Mouse (Mus musculus) heart, embryonic 14.5 days (tissue): ENCODE data around the gene Fkbp7. TPM values are rescaled to one million over a fixed set of nuclear protein-coding genes. Genes with fewer than 3 reads are reported as not detected.

ENCODE experiments used
- ATAC-seq: fragments of 200-750 bp; cut with Nextera tagmentation; 2 replicates; pipeline ENCODE4 v1.8.0; 2017; ENCODE audit warnings: low read depth, moderate TSS enrichment; ENCODE audit not compliant: insufficient number of reproducible peaks, insufficient read depth, low FRiP score
- H3K27ac ChIP-seq, 2 experiments: fragments of 200-500 bp in 1 of 2; fragments of 300-500 bp in 1 of 2; sonication (generic) in 1 of 2; replicated peaks in 1 of 2; 2 replicates each; pipeline ENCODE4 v1.5.1; 2012 to 2014; ENCODE audit warnings: low read depth in 2 of 2, low read length in 2 of 2, control low read depth in 1 of 2, mild to moderate bottlenecking in 1 of 2, mixed read lengths in 1 of 2; ENCODE audit not compliant: control insufficient read depth in 1 of 2, insufficient read depth in 1 of 2
- H3K27me3 ChIP-seq: fragments of 300-500 bp; sonication (generic); 2 replicates; pipeline ENCODE4 v1.6.1; 2014; ENCODE audit warnings: mild to moderate bottlenecking, low read length, control low read depth; ENCODE audit not compliant: control insufficient read depth, insufficient read depth
- H3K36me3 ChIP-seq: fragments of 300-500 bp; sonication (generic); 2 replicates; pipeline ENCODE4 v1.6.1; 2014; ENCODE audit warnings: mild to moderate bottlenecking, control low read depth, low read length, mixed read lengths; ENCODE audit not compliant: control insufficient read depth, insufficient read depth
- H3K4me1 ChIP-seq, 2 experiments: fragments of 200-500 bp in 1 of 2; fragments of 300-500 bp in 1 of 2; sonication (generic) in 1 of 2; 2 replicates each; pipeline ENCODE4 v1.6.1; 2012 to 2014; ENCODE audit warnings: low read length in 2 of 2, control low read depth in 1 of 2, mixed read lengths in 1 of 2; ENCODE audit not compliant: control insufficient read depth in 2 of 2, insufficient read depth in 2 of 2
- H3K4me2 ChIP-seq: fragments of 300-500 bp; sonication (generic); 2 replicates; pipeline ENCODE4 v1.6.1; 2014; ENCODE audit warnings: mild to moderate bottlenecking, low read length
- H3K4me3 ChIP-seq, 2 experiments: fragments of 200-500 bp in 1 of 2; fragments of 300-500 bp in 1 of 2; sonication (generic) in 1 of 2; 2 replicates each; pipeline ENCODE4 v1.5.1; 2012 to 2014; ENCODE audit warnings: low read length in 2 of 2, mild to moderate bottlenecking in 2 of 2, control low read depth in 1 of 2, low read depth in 1 of 2, moderate library complexity in 1 of 2; ENCODE audit not compliant: control insufficient read depth in 1 of 2, insufficient read depth in 1 of 2
- H3K9ac ChIP-seq: fragments of 300-500 bp; sonication (generic); 2 replicates; pipeline ENCODE4 v1.6.1; 2014; ENCODE audit warnings: mild to moderate bottlenecking, low read length
- H3K9me3 ChIP-seq: fragments of 300-500 bp; sonication (generic); 2 replicates; pipeline ENCODE4 v1.6.1; 2016; ENCODE audit warnings: low read length, control low read depth; ENCODE audit not compliant: control insufficient read depth
- WGBS: fragments of 180-500 bp; shearing (Covaris S2); extraction: QIAGEN DNeasy Blood & Tissue Kit; methylation state at CpG from one replicate; pipeline ENCODE4 v1.1.7; 2014; 5-methylcytosine and 5-hydroxymethylcytosine counted together
- polyA plus RNA-seq: library from polyadenylated mRNA; unstranded; fragments of >200 nt; fragmentation: Nextera tagmentation; extraction: Ambion mirVana; gene quantifications from 2 replicates; pipeline ENCODE4 v1.2.1, GENCODE M21; 2014

Gene Fkbp7
- 73.8 and 85.0 TPM in 2 replicates for polyA plus RNA-seq

DNA sequence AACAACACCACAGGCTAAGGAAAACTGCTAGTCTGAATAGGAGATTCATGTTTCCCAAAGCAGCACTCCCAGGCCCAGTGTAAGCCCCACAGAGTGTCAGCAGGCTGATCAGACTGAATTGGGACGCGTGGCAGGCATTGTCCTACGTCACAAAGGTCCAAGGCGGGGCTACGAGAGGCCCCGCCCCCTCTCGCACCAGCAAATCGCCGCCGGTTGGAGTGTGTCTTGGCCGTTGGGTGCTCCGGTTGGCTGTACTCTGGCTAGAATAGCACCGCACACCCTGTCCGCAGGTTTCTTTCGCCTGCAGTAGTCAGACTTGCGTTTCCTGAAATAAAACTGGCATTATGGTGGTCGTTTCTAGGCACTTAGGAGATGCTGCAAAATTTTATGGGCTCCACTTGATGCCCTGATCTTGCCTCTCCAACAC is at the start of gene Fkbp7:
Gene Fkbp7, minus strand, starts transcription at position 151 of the 427 bp plus-strand sequence.
- WGBS = 0% methylated on average over 17 of the region's 17 CpGs
- Histone ChIP-seq H3K27me3 (no peaks in the 10 kb centered on the region), H3K36me3 (peaks cover 8% of the 10 kb centered on the region; the same call in 1 of the 2 replicates), H3K4me1 (peaks cover 6 to 32% of the 10 kb centered on the region in 2 experiments), H3K4me2 (peak within 1 kb of the TSS; percentile 68), H3K4me3 (peak within 1 kb of the TSS; percentile 39 to 48), H3K9me3 (no peaks in the 10 kb centered on the region), H3K9ac (peak within 1 kb of the TSS; percentile 67), H3K27ac (peak within 1 kb of the TSS; percentile 66 to 84)
- ATAC-seq = peak; percentile 91

GRCm38 (mm10) chr2:76719650-76720049 is 46.7 kb upstream of the Fkbp7 start:
- Histone ChIP-seq H3K9me3 (no peaks in the 10 kb centered on the region), H3K4me2 (no peak overlapping the region), H3K9ac (no peak overlapping the region), H3K36me3 (peaks cover 100% of the 10 kb centered on the region), H3K4me3 (no peak overlapping the region), H3K27me3 (no peaks in the 10 kb centered on the region), H3K27ac (no peak overlapping the region), H3K4me1 (no peaks in the 10 kb centered on the region)
- 92% methylated on average over 14 of the region's 14 CpGs for WGBS
- ATAC-seq = no peak

GRCm38 (mm10) chr2:76714984-76715383 is 42.1 kb upstream of the Fkbp7 start:
- Histone ChIP-seq H3K9ac (no peak overlapping the region), H3K27ac (no peak overlapping the region), H3K4me2 (no peak overlapping the region), H3K27me3 (no peaks in the 10 kb centered on the region), H3K4me1 (no peaks in the 10 kb centered on the region), H3K9me3 (0 out of 2 replicates have a peak, but pooled peaks cover 2% of the 10 kb centered on the region), H3K4me3 (no peak overlapping the region), H3K36me3 (peaks cover 100% of the 10 kb centered on the region)
- ATAC-seq = no peak
- WGBS = 64% methylated on average over 8 of the region's 8 CpGs

GRCm38 (mm10) chr2:76708512-76708911 is 35.6 kb upstream of the Fkbp7 start:
- H3K9ac ChIP-seq = no peak overlapping the region
- H3K4me3 ChIP-seq = no peak overlapping the region
- 74% methylated on average over 3 of the region's 3 CpGs for WGBS
- peaks cover 100% of the 10 kb centered on the region for H3K36me3 ChIP-seq
- no peak for ATAC-seq
- no peaks in the 10 kb centered on the region for H3K4me1 ChIP-seq
- H3K27ac ChIP-seq = no peak overlapping the region
- H3K4me2 ChIP-seq = no peak overlapping the region
- H3K9me3 ChIP-seq = 0 out of 2 replicates have a peak, but pooled peaks cover 2% of the 10 kb centered on the region
- no peaks in the 10 kb centered on the region for H3K27me3 ChIP-seq

DNA sequence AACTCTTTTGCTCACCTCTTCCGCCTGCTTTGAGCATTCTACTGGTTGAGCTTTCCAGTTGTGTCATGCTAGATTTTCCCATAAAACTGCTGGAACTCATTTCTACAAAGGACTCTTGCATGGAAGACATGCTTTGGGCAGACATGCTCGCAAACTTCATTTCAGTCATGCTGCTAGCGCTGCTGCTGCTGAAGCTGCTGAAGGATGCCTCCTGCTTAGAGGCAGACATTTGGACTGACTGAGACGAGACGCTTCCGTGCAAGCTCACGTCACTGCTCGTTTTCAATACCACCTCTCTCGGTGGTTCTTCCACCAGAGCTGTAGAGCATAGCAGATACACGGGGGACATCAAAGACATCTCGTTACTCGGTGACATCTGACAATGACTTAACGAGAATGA is 32.7 kb upstream of the Fkbp7 start:
- Histone ChIP-seq H3K9me3 (no peaks in the 10 kb centered on the region), H3K4me2 (no peak overlapping the region), H3K9ac (no peak overlapping the region), H3K27ac (no peak overlapping the region), H3K4me3 (no peak overlapping the region), H3K4me1 (no peaks in the 10 kb centered on the region), H3K36me3 (peaks cover 95% of the 10 kb centered on the region), H3K27me3 (no peaks in the 10 kb centered on the region)
- no peak for ATAC-seq
- WGBS = 91% methylated on average over 13 of the region's 13 CpGs

- Histone ChIP-seq H3K36me3 (peaks cover 69% of the 10 kb centered on the region), H3K9ac (no peak overlapping the region), H3K4me2 (no peak overlapping the region), H3K4me3 (no peak overlapping the region), H3K4me1 (no peaks in the 10 kb centered on the region), H3K27me3 (no peaks in the 10 kb centered on the region), H3K9me3 (no peaks in the 10 kb centered on the region), H3K27ac (no peak overlapping the region)
- ATAC-seq = 0 out of 2 replicates have a peak, but pooled peaks have one; percentile 27
- 73% methylated on average over 5 of the region's 5 CpGs for WGBS
These were observed 29.8 kb upstream of the Fkbp7 start for GRCm38 (mm10) chr2:76702751-76703150.

- H3K9me3 ChIP-seq = no peaks in the 10 kb centered on the region
- no peaks in the 10 kb centered on the region for H3K4me1 ChIP-seq
- no peaks in the 10 kb centered on the region for H3K27me3 ChIP-seq
- H3K4me3 ChIP-seq = no peak overlapping the region
- H3K36me3 ChIP-seq = peaks cover 68% of the 10 kb centered on the region
- 71% methylated on average over 3 of the region's 3 CpGs for WGBS
- H3K27ac ChIP-seq = no peak overlapping the region
- no peak overlapping the region for H3K4me2 ChIP-seq
- 0 out of 2 replicates have a peak, but pooled peaks have one; percentile 20 for ATAC-seq
- H3K9ac ChIP-seq = no peak overlapping the region
These were observed 29.3 kb upstream of the Fkbp7 start for GRCm38 (mm10) chr2:76702188-76702587.

- Histone ChIP-seq H3K9ac (no peak overlapping the region), H3K4me3 (no peak overlapping the region), H3K9me3 (no peaks in the 10 kb centered on the region), H3K27me3 (no peaks in the 10 kb centered on the region), H3K27ac (no peak overlapping the region), H3K36me3 (peaks cover 60% of the 10 kb centered on the region), H3K4me2 (no peak overlapping the region), H3K4me1 (no peaks in the 10 kb centered on the region)
- WGBS = 63% methylated on average over 6 of the region's 6 CpGs
- ATAC-seq = no peak
These were observed 22.4 kb upstream of the Fkbp7 start for GRCm38 (mm10) chr2:76695290-76695689.
